ENCODE assay signal across 24 mouse cellular contexts in genomic region chr5:21957586-21957985, GRCm38 (mm10).
"Had no signal": no experiment of that assay in that cellular context is flagged by ENCODE, and none has a peak within 500 bp of the region (broad histone marks: within the 10 kb centered on the region; RNA-seq: fewer than 3 reads in every experiment).

No protein-coding gene starts in this region.

- H3K4me1 ChIP-seq: intestine, embryonic 15.5 days; limb, embryonic 10.5 days; limb, embryonic 13.5 days; liver, embryonic 12.5 days; liver, embryonic 15.5 days; lung, embryonic 15.5 days; megakaryocyte, embryonic 14.5 days; midbrain, embryonic 10.5 days; midbrain, embryonic 13.5 days; neural tube, embryonic 13.5 days; stomach, embryonic 15.5 days had no signal

- H3K9me3 ChIP-seq: intestine, embryonic 15.5 days; limb, embryonic 10.5 days; limb, embryonic 13.5 days; liver, embryonic 12.5 days; liver, embryonic 15.5 days; lung, embryonic 15.5 days; megakaryocyte, embryonic 14.5 days; midbrain, embryonic 10.5 days; midbrain, embryonic 13.5 days; neural tube, embryonic 13.5 days; stomach, embryonic 15.5 days had no signal

- H3K9ac ChIP-seq: intestine, embryonic 15.5 days; limb, embryonic 13.5 days; liver, embryonic 12.5 days; liver, embryonic 15.5 days; lung, embryonic 15.5 days; midbrain, embryonic 13.5 days; neural tube, embryonic 13.5 days; stomach, embryonic 15.5 days had no signal

- ATAC-seq: intestine, embryonic 15.5 days; liver, embryonic 12.5 days; midbrain, embryonic 13.5 days; midbrain, embryonic 16.5 days had no signal

- DNase-seq: layer of hippocampus, adult 9-11 months; liver; lung, adult 18-20 months; lung, postnatal 10 days; lung, postnatal 36 days; right cerebral cortex, adult 18-20 months; right cerebral cortex, postnatal 14 days; spleen, adult 18-20 months; thymus, adult 18-20 months; thymus, postnatal 36 days had no signal

- H3K27me3 ChIP-seq: intestine, embryonic 15.5 days; limb, embryonic 13.5 days; liver, embryonic 12.5 days; liver, embryonic 15.5 days; lung, embryonic 15.5 days; megakaryocyte, embryonic 14.5 days; midbrain, embryonic 13.5 days; neural tube, embryonic 13.5 days; stomach, embryonic 15.5 days had no signal

- H3K36me3 ChIP-seq: intestine, embryonic 15.5 days; limb, embryonic 10.5 days; limb, embryonic 13.5 days; liver, embryonic 15.5 days; lung, embryonic 15.5 days; midbrain, embryonic 10.5 days; midbrain, embryonic 13.5 days; stomach, embryonic 15.5 days had no signal

- H3K27ac ChIP-seq: intestine, embryonic 15.5 days; layer of hippocampus, adult 2 months; limb, embryonic 10.5 days; limb, embryonic 13.5 days; liver, embryonic 12.5 days; liver, embryonic 15.5 days; lung, embryonic 15.5 days; midbrain, embryonic 10.5 days; midbrain, embryonic 13.5 days; neural tube, embryonic 13.5 days; stomach, embryonic 15.5 days had no signal

- H3K4me2 ChIP-seq: intestine, embryonic 15.5 days; limb, embryonic 13.5 days; liver, embryonic 12.5 days; liver, embryonic 15.5 days; lung, embryonic 15.5 days; midbrain, embryonic 13.5 days; neural tube, embryonic 13.5 days; stomach, embryonic 15.5 days had no signal

- H3K4me3 ChIP-seq: intestine, embryonic 15.5 days; layer of hippocampus, adult 2 months; limb, embryonic 10.5 days; limb, embryonic 13.5 days; liver, embryonic 12.5 days; liver, embryonic 15.5 days; lung, embryonic 15.5 days; megakaryocyte, embryonic 14.5 days; midbrain, embryonic 10.5 days; midbrain, embryonic 13.5 days; myocyte; neural tube, embryonic 13.5 days; stomach, embryonic 15.5 days had no signal
